Mouse (Mus musculus): ENCODE measurements around the gene Mbd4. TPM values are rescaled to one million over a fixed set of nuclear protein-coding genes. Genes with fewer than 3 reads are reported as not detected.

Mbd4 gene
- polyA plus RNA-seq, 1 experiment from 2014 or later: 20.6 TPM

DNA sequence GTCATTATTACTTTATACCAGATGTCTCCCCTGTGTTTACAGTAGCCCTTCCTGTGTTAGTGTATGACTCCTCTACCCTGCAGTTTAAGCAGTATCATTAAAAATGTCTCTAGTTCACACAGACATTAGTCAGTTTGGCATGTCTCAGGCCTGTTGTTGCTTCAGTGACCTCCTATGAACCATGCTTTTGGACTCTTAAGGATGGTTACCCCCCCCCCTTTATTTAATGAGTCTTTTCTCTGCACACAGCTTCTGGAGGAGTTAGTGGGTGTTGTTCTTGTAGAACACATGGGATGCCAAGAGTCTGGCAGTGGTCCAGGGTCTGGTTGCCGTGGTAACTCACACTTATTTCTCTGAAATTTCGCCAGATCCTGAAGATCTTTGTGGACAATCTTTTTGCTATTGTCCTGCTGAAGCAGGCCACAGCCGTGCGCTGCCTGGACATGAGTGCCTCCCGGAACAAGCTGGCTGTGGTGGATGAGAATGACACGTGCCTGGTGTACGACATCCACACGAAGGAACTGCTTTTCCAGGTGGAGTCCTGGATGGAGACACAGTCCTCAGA lies 38.4 kb upstream of the Mbd4 start:
- no peaks in the 10 kb centered on the region for H3K27me3 ChIP-seq (ENCODE audit: control insufficient read depth, insufficient read depth, low read length)
- WGBS: 41% methylated on average over 8 of the region's 8 CpGs
- peaks cover 16% of the 10 kb centered on the region for H3K36me3 ChIP-seq (ENCODE audit: control insufficient read depth, insufficient read depth, low read length)
- H3K9me3 ChIP-seq (ENCODE audit: control insufficient read depth, low read depth, low read length): peaks cover 3% of the 10 kb centered on the region; the same call in 1 of the 2 replicates
- peak overlapping the region; percentile 85 for H3K27ac ChIP-seq (ENCODE audit: low read length)
- peak; percentile 61; the same call in 1 of the 2 replicates for ATAC-seq (ENCODE audit: insufficient number of reproducible peaks, insufficient read depth, low FRiP score, low read depth)
- no peak overlapping the region for H3K9ac ChIP-seq (replicated peaks; ENCODE audit: low read depth, low read length)
- no peak overlapping the region for H3K4me2 ChIP-seq (replicated peaks; ENCODE audit: low read depth, low read length)
- H3K4me1 ChIP-seq (ENCODE audit: control insufficient read depth, insufficient read depth, low read length): peaks cover 18% of the 10 kb centered on the region
- H3K4me3 ChIP-seq (ENCODE audit: low read depth, low read length): no peak overlapping the region

DNA sequence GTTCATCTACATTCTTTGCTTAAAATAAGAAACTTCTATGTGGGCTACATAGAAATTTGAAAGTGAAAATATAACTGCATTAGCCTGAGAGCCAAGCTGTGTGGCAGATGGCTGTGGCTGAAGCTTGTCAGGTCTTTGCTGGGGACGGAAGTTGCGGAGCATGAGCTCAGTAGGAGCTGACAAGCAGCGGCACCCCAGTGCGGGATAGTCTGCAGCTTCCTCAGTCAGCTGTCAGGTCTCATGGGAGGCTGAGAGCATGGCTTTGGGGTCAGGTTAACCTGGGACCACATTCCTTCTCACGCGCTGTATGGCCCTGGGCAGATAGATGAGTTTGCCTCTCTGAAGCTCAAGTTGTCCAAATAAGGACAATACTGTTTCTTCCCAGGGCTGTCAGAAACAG lies 37.9 kb upstream of the Mbd4 start:
- Histone ChIP-seq H3K4me3 (ENCODE audit: low read depth, low read length) (no peak overlapping the region), H3K9me3 (ENCODE audit: control insufficient read depth, low read depth, low read length) (peaks cover 3% of the 10 kb centered on the region; the same call in 1 of the 2 replicates), H3K9ac (replicated peaks; ENCODE audit: low read depth, low read length) (no peak overlapping the region), H3K4me1 (ENCODE audit: control insufficient read depth, insufficient read depth, low read length) (peaks cover 18% of the 10 kb centered on the region), H3K27me3 (ENCODE audit: control insufficient read depth, insufficient read depth, low read length) (no peaks in the 10 kb centered on the region), H3K4me2 (replicated peaks; ENCODE audit: low read depth, low read length) (no peak overlapping the region), H3K27ac (ENCODE audit: low read length) (peak overlapping the region; percentile 85), H3K36me3 (ENCODE audit: control insufficient read depth, insufficient read depth, low read length) (peaks cover 16% of the 10 kb centered on the region)
- ATAC-seq (ENCODE audit: insufficient number of reproducible peaks, insufficient read depth, low FRiP score, low read depth): no peak
- WGBS: 44% methylated on average over 6 of the region's 6 CpGs

DNA sequence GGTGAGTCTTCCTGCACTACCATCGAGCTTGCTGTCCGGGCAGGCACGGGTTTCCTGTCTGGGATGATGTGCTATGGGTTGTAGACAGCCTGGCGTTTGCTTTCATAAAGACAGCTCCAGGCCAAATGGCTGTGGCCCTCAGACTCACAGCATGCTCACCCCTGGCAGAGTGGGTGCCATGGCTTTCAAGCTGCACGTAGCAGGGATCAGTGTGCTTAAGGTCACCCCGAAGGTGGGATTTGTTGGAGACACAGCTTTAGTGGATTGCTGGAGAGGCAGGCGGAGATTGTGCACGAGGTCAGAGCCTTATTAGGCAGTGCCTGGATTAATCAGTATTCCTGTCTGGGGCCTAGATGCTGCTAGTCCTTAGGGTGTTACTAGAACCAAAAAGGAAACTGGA lies 37.4 kb upstream of the Mbd4 start:
- peaks cover 16% of the 10 kb centered on the region for H3K36me3 ChIP-seq (ENCODE audit: control insufficient read depth, insufficient read depth, low read length)
- ATAC-seq (ENCODE audit: insufficient number of reproducible peaks, insufficient read depth, low FRiP score, low read depth): no peak
- H3K4me3 ChIP-seq (ENCODE audit: low read depth, low read length): no peak overlapping the region
- H3K9me3 ChIP-seq (ENCODE audit: control insufficient read depth, low read depth, low read length): peaks cover 3% of the 10 kb centered on the region; the same call in 1 of the 2 replicates
- no peak overlapping the region for H3K4me2 ChIP-seq (replicated peaks; ENCODE audit: low read depth, low read length)
- H3K9ac ChIP-seq (replicated peaks; ENCODE audit: low read depth, low read length): no peak overlapping the region
- 71% methylated on average over 8 of the region's 8 CpGs for WGBS
- peaks cover 18% of the 10 kb centered on the region for H3K4me1 ChIP-seq (ENCODE audit: control insufficient read depth, insufficient read depth, low read length)
- no peaks in the 10 kb centered on the region for H3K27me3 ChIP-seq (ENCODE audit: control insufficient read depth, insufficient read depth, low read length)
- peak overlapping the region; percentile 85; the same call in 1 of the 2 replicates for H3K27ac ChIP-seq (ENCODE audit: low read length)

DNA sequence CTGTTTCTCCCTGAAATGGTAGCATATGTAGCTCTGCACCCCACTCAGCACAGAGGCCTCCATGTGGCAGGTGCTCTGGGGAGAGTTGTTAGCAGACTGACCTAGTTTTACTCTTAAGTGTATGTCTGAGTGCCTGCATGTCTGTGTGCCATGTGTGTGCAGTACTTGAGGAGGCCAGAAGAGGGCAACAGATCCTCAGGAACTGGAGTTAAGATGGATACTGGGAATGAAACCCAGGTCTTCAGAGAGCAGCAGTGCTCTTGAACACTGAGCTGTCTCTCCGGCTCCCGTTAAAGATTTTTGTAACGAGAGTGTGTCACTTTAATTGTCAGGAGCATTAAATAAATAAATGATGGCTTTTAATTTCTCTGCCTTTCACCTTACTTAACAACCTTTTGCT lies 35.1 kb upstream of the Mbd4 start:
- Histone ChIP-seq H3K4me1 (ENCODE audit: control insufficient read depth, insufficient read depth, low read length) (peaks cover 18% of the 10 kb centered on the region), H3K4me3 (ENCODE audit: low read depth, low read length) (no peak overlapping the region), H3K36me3 (ENCODE audit: control insufficient read depth, insufficient read depth, low read length) (peaks cover 13% of the 10 kb centered on the region), H3K9me3 (ENCODE audit: control insufficient read depth, low read depth, low read length) (peaks cover 3% of the 10 kb centered on the region; the same call in 1 of the 2 replicates), H3K9ac (replicated peaks; ENCODE audit: low read depth, low read length) (no peak overlapping the region), H3K27me3 (ENCODE audit: control insufficient read depth, insufficient read depth, low read length) (no peaks in the 10 kb centered on the region), H3K27ac (ENCODE audit: low read length) (no peak overlapping the region), H3K4me2 (replicated peaks; ENCODE audit: low read depth, low read length) (no peak overlapping the region)
- 93% methylated on average over 3 of the region's 3 CpGs for WGBS
- ATAC-seq (ENCODE audit: insufficient number of reproducible peaks, insufficient read depth, low FRiP score, low read depth): no peak

DNA sequence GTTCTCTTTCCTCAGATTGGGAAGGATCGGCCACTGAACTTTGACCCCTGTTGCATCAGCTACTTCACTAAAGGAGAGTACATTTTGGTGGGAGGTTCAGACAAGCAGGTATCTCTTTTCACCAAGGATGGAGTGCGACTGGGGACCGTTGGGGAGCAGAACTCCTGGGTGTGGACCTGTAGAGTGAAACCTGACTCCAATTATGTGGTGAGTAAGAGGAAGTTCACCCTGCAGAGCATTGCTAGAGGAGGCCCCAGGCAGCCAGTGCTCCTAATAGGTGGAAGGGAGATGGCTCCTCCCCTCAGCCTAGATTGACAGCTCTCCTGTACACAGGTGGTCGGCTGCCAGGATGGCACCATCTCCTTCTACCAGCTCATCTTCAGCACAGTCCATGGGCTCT lies 33.7 kb upstream of the Mbd4 start:
- Histone ChIP-seq H3K36me3 (ENCODE audit: control insufficient read depth, insufficient read depth, low read length) (peaks cover 13% of the 10 kb centered on the region), H3K27ac (ENCODE audit: low read length) (no peak overlapping the region), H3K4me1 (ENCODE audit: control insufficient read depth, insufficient read depth, low read length) (peaks cover 14% of the 10 kb centered on the region), H3K4me2 (replicated peaks; ENCODE audit: low read depth, low read length) (no peak overlapping the region), H3K9me3 (ENCODE audit: control insufficient read depth, low read depth, low read length) (peaks cover 3% of the 10 kb centered on the region; the same call in 1 of the 2 replicates), H3K9ac (replicated peaks; ENCODE audit: low read depth, low read length) (no peak overlapping the region), H3K27me3 (ENCODE audit: control insufficient read depth, insufficient read depth, low read length) (no peaks in the 10 kb centered on the region), H3K4me3 (ENCODE audit: low read depth, low read length) (no peak overlapping the region)
- WGBS: 52% methylated on average over 4 of the region's 4 CpGs
- ATAC-seq (ENCODE audit: insufficient number of reproducible peaks, insufficient read depth, low FRiP score, low read depth): no peak

DNA sequence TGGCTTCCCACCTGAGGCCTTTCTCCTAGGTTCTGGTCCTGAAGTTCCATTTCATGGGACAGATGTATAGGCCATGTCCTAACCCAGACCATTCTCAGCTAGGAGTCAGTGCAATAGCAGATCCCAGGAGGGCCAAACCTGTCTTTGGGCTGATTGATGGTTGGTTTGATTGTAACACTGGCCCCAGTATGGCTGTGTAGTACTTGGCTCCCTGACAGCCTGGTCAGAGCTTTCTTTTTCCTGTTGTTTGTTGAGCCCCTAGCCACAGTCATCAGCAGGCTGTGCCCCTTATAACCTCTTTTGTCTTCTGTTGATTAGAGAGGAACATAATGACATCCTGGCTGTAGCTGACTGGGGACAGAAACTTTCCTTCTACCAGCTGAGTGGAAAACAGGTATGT lies 30.8 kb upstream of the Mbd4 start:
- peaks cover 13% of the 10 kb centered on the region for H3K36me3 ChIP-seq (ENCODE audit: control insufficient read depth, insufficient read depth, low read length)
- ATAC-seq (ENCODE audit: insufficient number of reproducible peaks, insufficient read depth, low FRiP score, low read depth): no peak
- peaks cover 3% of the 10 kb centered on the region; the same call in 1 of the 2 replicates for H3K9me3 ChIP-seq (ENCODE audit: control insufficient read depth, low read depth, low read length)
- H3K9ac ChIP-seq (replicated peaks; ENCODE audit: low read depth, low read length): no peak overlapping the region
- H3K4me1 ChIP-seq (ENCODE audit: control insufficient read depth, insufficient read depth, low read length): peaks cover 5% of the 10 kb centered on the region; the same call in 1 of the 2 replicates
- no peaks in the 10 kb centered on the region for H3K27me3 ChIP-seq (ENCODE audit: control insufficient read depth, insufficient read depth, low read length)
- no peak overlapping the region for H3K4me3 ChIP-seq (ENCODE audit: low read depth, low read length)
- H3K27ac ChIP-seq (ENCODE audit: low read length): no peak overlapping the region
- H3K4me2 ChIP-seq (replicated peaks; ENCODE audit: low read depth, low read length): no peak overlapping the region

DNA sequence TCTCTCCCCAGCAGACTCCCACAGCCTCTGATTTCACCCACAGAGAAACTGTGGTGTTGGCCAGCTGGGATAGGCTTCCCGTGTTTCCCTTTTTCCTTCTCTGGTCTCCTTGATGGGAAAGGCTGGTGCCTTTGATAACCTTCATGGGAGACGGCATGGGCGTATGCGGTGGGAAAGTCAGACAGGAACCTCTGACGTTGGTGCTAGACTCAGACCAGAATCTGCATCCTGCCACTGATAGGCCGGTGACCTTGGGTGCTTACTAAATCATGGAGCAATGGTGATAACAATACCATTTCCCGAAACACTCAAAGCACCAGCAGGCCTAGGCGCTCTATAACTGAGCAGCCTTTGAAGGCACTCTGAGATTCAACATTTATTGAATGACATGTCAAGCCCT lies 27.6 kb upstream of the Mbd4 start:
- Histone ChIP-seq H3K36me3 (ENCODE audit: control insufficient read depth, insufficient read depth, low read length) (no peaks in the 10 kb centered on the region; the same call in none of the 2 replicates), H3K27me3 (ENCODE audit: control insufficient read depth, insufficient read depth, low read length) (no peaks in the 10 kb centered on the region), H3K4me3 (ENCODE audit: low read depth, low read length) (no peak overlapping the region), H3K4me2 (replicated peaks; ENCODE audit: low read depth, low read length) (no peak overlapping the region), H3K27ac (ENCODE audit: low read length) (no peak overlapping the region), H3K4me1 (ENCODE audit: control insufficient read depth, insufficient read depth, low read length) (peaks cover 9% of the 10 kb centered on the region; the same call in 1 of the 2 replicates), H3K9ac (replicated peaks; ENCODE audit: low read depth, low read length) (no peak overlapping the region), H3K9me3 (ENCODE audit: control insufficient read depth, low read depth, low read length) (no peaks in the 10 kb centered on the region)
- WGBS: 78% methylated on average over 8 of the region's 8 CpGs
- no peak for ATAC-seq (ENCODE audit: insufficient number of reproducible peaks, insufficient read depth, low FRiP score, low read depth)

DNA sequence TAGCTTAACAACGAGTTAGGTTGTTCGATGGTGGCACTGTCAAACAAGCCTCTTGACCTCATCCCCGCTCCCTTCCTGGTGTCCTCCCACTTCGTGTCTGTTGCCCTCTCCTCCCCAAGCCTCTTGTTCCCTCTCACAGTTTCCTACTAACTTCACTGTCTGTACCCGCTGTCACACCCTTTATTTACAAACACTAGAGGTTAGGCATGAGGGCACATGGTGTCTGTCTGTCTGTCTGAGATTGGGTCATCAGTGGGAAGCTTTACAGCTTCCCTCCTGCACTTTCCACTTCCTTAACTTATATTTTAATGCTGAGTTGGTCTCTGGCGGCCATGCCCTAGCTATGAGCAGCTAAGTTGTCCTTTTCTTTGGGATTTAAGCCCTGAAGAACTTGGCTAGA lies 26.6 kb upstream of the Mbd4 start:
- no peak overlapping the region for H3K9ac ChIP-seq (replicated peaks; ENCODE audit: low read depth, low read length)
- no peaks in the 10 kb centered on the region for H3K27me3 ChIP-seq (ENCODE audit: control insufficient read depth, insufficient read depth, low read length)
- no peak for ATAC-seq (ENCODE audit: insufficient number of reproducible peaks, insufficient read depth, low FRiP score, low read depth)
- H3K27ac ChIP-seq (ENCODE audit: low read length): no peak overlapping the region
- H3K4me3 ChIP-seq (ENCODE audit: low read depth, low read length): no peak overlapping the region
- H3K9me3 ChIP-seq (ENCODE audit: control insufficient read depth, low read depth, low read length): no peaks in the 10 kb centered on the region
- WGBS: 65% methylated on average over 6 of the region's 6 CpGs
- H3K4me1 ChIP-seq (ENCODE audit: control insufficient read depth, insufficient read depth, low read length): peaks cover 9% of the 10 kb centered on the region; the same call in 1 of the 2 replicates
- no peaks in the 10 kb centered on the region; the same call in 1 of the 2 replicates for H3K36me3 ChIP-seq (ENCODE audit: control insufficient read depth, insufficient read depth, low read length)
- H3K4me2 ChIP-seq (replicated peaks; ENCODE audit: low read depth, low read length): no peak overlapping the region

DNA sequence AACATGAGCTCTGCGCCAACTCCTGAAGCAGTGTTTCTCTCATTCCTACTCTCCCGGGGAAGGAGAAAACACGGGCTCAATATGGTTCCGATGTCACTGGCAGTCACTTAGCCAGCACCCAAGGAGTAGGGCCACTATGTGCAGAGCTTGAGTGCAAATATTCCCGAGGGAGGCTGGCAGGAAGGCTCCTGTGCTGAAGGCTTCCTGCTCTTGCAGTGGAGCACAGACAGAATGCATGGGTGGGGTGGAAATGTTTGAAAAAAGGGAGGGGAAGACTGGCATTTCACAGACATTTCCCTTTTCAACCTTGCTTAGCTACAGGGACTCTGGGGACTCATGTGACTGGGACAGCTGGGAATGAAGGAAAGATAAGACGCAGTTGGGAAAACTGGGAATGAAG lies 25.5 kb upstream of the Mbd4 start:
- Histone ChIP-seq H3K27me3 (ENCODE audit: control insufficient read depth, insufficient read depth, low read length) (no peaks in the 10 kb centered on the region), H3K4me2 (replicated peaks; ENCODE audit: low read depth, low read length) (no peak overlapping the region), H3K9me3 (ENCODE audit: control insufficient read depth, low read depth, low read length) (no peaks in the 10 kb centered on the region), H3K9ac (replicated peaks; ENCODE audit: low read depth, low read length) (no peak overlapping the region), H3K27ac (ENCODE audit: low read length) (peak overlapping the region; percentile 27; the same call in 1 of the 2 replicates), H3K36me3 (ENCODE audit: control insufficient read depth, insufficient read depth, low read length) (no peaks in the 10 kb centered on the region; the same call in 1 of the 2 replicates), H3K4me3 (ENCODE audit: low read depth, low read length) (no peak overlapping the region), H3K4me1 (ENCODE audit: control insufficient read depth, insufficient read depth, low read length) (peaks cover 9% of the 10 kb centered on the region; the same call in 1 of the 2 replicates)
- ATAC-seq (ENCODE audit: insufficient number of reproducible peaks, insufficient read depth, low FRiP score, low read depth): no peak
- 61% methylated on average over 6 of the region's 6 CpGs for WGBS

Measured in stomach, embryonic 14.5 days (tissue).